Mouse (Mus musculus) heart, adult 2 months (tissue): ENCODE data around the gene Phkg1. TPM values are rescaled to one million over a fixed set of nuclear protein-coding genes. Genes with fewer than 3 reads are reported as not detected.

ENCODE experiments used
- DNase-seq, 2 experiments: peaks; one replicate each; pipeline ENCODE4 v3.0.0; 2021
- H3K27ac ChIP-seq: fragments of 200-600 bp; 2 replicates; pipeline ENCODE4 v1.8.1; 2022
- H3K27me3 ChIP-seq: fragments of 200-500 bp; 2 replicates; pipeline ENCODE4 v1.6.1; 2012; ENCODE audit warnings: mild to moderate bottlenecking, low read length, inconsistent platforms, mixed read lengths; ENCODE audit not compliant: control insufficient read depth, insufficient read depth
- H3K36me3 ChIP-seq: fragments of 200-500 bp; 2 replicates; pipeline ENCODE4 v1.6.1; 2012; ENCODE audit warnings: low read length, inconsistent platforms; ENCODE audit not compliant: control insufficient read depth, insufficient read depth
- H3K4me1 ChIP-seq: fragments of 200-500 bp; 2 replicates; pipeline ENCODE4 v1.6.1; 2011; ENCODE audit warnings: low read length; ENCODE audit not compliant: control insufficient read depth, insufficient read depth
- H3K4me3 ChIP-seq: fragments of 200-600 bp; 2 replicates; pipeline ENCODE4 v1.8.1; 2022
- H3K79me2 ChIP-seq: fragments of 200-500 bp; replicated peaks from 2 replicates; pipeline ENCODE4 v1.6.1; 2012; ENCODE audit warnings: mild to moderate bottlenecking, inconsistent platforms, low read length, moderate library complexity, mixed read lengths; ENCODE audit not compliant: control insufficient read depth, insufficient read depth
- H3K9ac ChIP-seq: fragments of 200-500 bp; 2 replicates; pipeline ENCODE4 v1.6.1; 2012; ENCODE audit warnings: low read depth, mild to moderate bottlenecking, control low read depth, inconsistent platforms, low read length, mixed read lengths
- CTCF ChIP-seq: fragments of 200-600 bp; IDR thresholded peaks from 2 replicates; pipeline ENCODE4 v1.8.1; 2022; ENCODE audit warnings: antibody characterized with exemption, mild to moderate bottlenecking, moderate library complexity
- EP300 ChIP-seq: fragments of 200-500 bp; IDR thresholded peaks from 2 replicates; pipeline ENCODE4 v1.6.1; 2011; ENCODE audit warnings: low read depth, low read length, control low read depth; ENCODE audit not compliant: insufficient read depth
- POLR2A ChIP-seq: fragments of 200-500 bp; IDR thresholded peaks from 2 replicates; pipeline ENCODE4 v1.6.1; 2011; ENCODE audit warnings: mild to moderate bottlenecking, low read depth, low read length, control low read depth; ENCODE audit not compliant: insufficient read depth
- WGBS: fragments of 180-500 bp; shearing (Covaris S2); methylation state at CpG from one replicate; pipeline ENCODE4 v1.1.7; 2018; 5-methylcytosine and 5-hydroxymethylcytosine counted together
- intact Hi-C: fragments of 180-260 bp; cut with DNase I; formaldehyde crosslinking; loops from one replicate; pipeline ENCODE4 v1.15.1; 2025
- polyA plus RNA-seq: library from polyadenylated mRNA; depleted of rRNA; stranded (reverse); fragments of >200 nt; gene quantifications from 2 replicates; pipeline ENCODE4 v1.2.3, GENCODE M21; 2012; rRNA removed
- total RNA-seq, 2 experiments: library from RNA; stranded (reverse); gene quantifications; 2 replicates each; pipeline ENCODE4 v1.2.3; 2021

Gene Phkg1
- total and polyA plus RNA-seq, 3 experiments: 15.5 to 39.8 (median 16.8) TPM

DNA sequence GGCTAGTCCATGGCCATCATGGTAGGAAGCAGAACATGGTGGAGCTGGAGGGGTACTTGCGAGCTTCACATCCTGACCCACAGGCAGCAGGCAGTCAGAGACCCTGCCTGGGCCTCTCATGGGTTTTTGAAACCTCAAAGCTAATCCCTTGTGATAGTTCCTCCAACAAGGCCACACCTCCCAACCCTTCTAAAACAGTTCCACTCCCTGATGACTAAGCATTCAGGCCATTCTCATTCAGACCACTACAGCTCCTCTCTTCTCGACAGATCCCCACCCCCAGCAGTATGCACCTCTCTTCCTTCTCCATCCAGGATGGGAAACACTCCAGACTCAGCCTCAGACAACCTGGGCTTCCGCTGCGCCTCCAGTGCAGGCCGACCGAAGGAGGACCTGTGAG lies 36.0 kb downstream of the Phkg1 start:
- TF ChIP-seq EP300 (no peak), POLR2A (no peak), CTCF (no peak)
- peaks cover 3% of the 10 kb centered on the region; the same call in 1 of the 2 replicates for H3K4me1 ChIP-seq
- no peak for DNase-seq
- H3K9ac ChIP-seq: no peak overlapping the region
- no peak overlapping the region for H3K27ac ChIP-seq
- intact Hi-C loops: no loop called here
- no peaks in the 10 kb centered on the region for H3K36me3 ChIP-seq
- H3K27me3 ChIP-seq: no peaks in the 10 kb centered on the region
- WGBS: 96% methylated on average over 6 of the region's 6 CpGs
- no peak overlapping the region for H3K4me3 ChIP-seq
- H3K79me2 ChIP-seq: no peaks in the 10 kb centered on the region

DNA sequence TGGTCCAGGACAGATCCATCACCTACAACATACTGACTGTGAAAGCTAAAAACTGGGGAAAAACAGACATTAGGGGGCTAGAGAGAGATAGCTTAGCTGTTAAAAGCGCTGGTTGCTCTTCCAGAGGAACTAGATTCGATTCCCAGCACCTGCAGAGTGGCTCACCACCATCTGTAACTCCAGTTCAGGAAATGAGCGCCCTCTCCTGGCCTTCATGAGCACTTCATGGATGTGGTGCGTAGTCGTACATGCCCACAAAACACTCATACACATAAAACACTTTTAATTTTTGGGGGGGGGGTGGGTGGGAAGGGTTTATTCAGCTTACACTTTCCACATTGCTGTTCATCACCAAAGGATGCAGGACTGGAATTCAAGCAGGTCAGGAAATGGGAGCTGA lies 41.9 kb downstream of the Phkg1 start:
- intact Hi-C loops: no loop called here
- Histone ChIP-seq H3K27me3 (no peaks in the 10 kb centered on the region), H3K27ac (no peak overlapping the region), H3K36me3 (no peaks in the 10 kb centered on the region), H3K4me1 (no peaks in the 10 kb centered on the region), H3K4me3 (no peak overlapping the region), H3K79me2 (no peaks in the 10 kb centered on the region), H3K9ac (no peak overlapping the region)
- 89% methylated on average over 5 of the region's 5 CpGs for WGBS
- peak; percentile 31 for TF ChIP-seq CTCF
- TF ChIP-seq POLR2A: no peak
- no peak for DNase-seq

DNA sequence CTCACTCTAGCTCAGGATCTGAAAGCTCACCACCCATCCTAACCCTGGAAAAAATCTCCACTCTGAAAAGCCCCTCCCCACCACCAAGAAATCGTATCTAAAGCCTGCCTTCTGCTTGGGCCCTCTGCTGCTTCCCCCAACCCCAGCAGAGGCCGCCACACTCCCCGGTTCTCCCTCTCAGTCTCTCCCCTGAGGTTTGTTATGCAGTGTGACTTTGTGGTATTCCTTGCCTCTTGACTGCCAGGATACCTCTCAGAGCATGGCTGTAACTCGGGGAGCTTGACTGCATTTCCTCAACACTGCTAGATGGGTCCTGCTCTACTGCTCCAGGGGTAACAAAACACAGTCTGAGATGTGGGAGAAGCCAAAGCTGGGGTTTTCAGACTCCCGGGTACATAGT lies 43.2 kb downstream of the Phkg1 start:
- Histone ChIP-seq H3K27ac (no peak overlapping the region), H3K36me3 (no peaks in the 10 kb centered on the region), H3K9ac (no peak overlapping the region), H3K27me3 (no peaks in the 10 kb centered on the region), H3K79me2 (no peaks in the 10 kb centered on the region), H3K4me1 (no peaks in the 10 kb centered on the region), H3K4me3 (no peak overlapping the region)
- 53% methylated on average over 5 of the region's 5 CpGs for WGBS
- intact Hi-C loops: no loop called here
- TF ChIP-seq POLR2A: no peak
- no peak for TF ChIP-seq EP300
- no peak for TF ChIP-seq CTCF
- no peak for DNase-seq

DNA sequence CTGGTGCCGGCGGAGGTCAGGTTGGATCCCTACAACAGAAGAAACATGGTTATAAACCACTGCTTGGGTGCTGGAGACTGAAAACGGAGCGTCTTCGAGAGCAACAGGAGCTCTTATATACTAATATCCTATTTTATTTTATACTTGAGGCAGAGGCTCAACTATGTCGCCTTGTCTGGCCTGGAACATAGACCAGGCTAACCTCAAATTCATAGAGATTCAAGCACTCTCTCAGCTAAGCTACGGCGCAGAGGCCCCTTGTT lies 50.9 kb downstream of the Phkg1 start:
- 33% methylated on average over 8 of the region's 8 CpGs for WGBS
- no peak for DNase-seq
- Histone ChIP-seq H3K9ac (0 out of 2 replicates have a peak overlapping the region, but pooled peaks have one; percentile 25), H3K4me1 (peaks cover 2% of the 10 kb centered on the region), H3K27ac (no peak overlapping the region; the same call in 1 of the 2 replicates), H3K79me2 (no peaks in the 10 kb centered on the region), H3K36me3 (peaks cover 7% of the 10 kb centered on the region), H3K27me3 (no peaks in the 10 kb centered on the region), H3K4me3 (peak overlapping the region; percentile 71)
- TF ChIP-seq POLR2A (no peak), EP300 (no peak), CTCF (no peak)
- intact Hi-C loops: no loop called here

DNA sequence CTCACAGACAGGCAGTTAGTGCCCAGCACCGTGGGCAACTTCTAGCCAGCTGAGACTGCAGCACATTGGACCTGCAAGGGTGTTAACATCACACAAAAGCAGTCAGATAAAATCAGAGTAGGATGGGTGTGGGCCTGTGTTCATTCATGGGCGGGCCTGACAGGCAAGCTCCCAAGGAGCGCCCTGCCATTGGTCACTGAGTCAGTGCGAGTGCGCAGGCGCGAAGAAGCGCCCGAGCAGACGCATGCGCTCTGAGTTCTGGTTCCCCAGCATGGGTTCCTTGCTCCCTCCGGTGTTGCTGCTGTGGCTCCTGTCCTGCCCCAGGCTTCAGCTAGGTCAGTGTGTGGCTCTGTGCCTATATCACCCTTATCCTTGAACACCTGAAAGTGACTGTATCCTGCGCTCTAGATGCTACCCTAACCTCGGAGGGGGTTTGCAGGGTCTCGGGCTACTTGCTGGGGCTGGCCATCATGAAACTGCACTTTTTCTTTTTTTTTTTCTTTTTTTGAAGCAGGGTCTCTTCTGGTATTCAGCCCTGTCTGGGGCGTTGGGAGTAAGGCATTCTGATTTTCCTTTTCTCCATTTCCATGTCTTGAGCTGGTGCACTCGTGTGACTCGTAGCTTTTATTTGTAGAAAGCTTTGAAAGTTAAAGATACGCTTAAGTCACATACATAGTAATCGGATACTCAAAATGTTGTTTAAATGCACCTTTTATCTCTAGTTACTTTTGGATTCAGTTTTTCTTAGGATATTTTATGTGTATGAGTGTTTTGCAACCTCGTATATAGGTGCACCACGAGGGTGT lies 51.4 kb downstream of the Phkg1 start, which contains the start of gene Sumf2:
TSS of gene Sumf2 (plus strand) at position 235 of the 806 bp plus-strand sequence.
- intact Hi-C loops: no loop called here
- 5% methylated on average over 22 of the region's 22 CpGs for WGBS
- no peaks in the 10 kb centered on the region for H3K27me3 ChIP-seq
- peak within 1 kb of the TSS; percentile 68 for H3K27ac ChIP-seq
- TF ChIP-seq CTCF: peak; percentile 33
- TF ChIP-seq EP300: peak; percentile 84
- TF ChIP-seq POLR2A: peak; percentile 97
- peaks cover 2% of the 10 kb centered on the region for H3K4me1 ChIP-seq
- H3K4me3 ChIP-seq: peak within 1 kb of the TSS; percentile 71
- no peaks in the 10 kb centered on the region for H3K79me2 ChIP-seq
- H3K36me3 ChIP-seq: peaks cover 7% of the 10 kb centered on the region
- H3K9ac ChIP-seq: peak within 1 kb of the TSS; percentile 83
- peak; percentile 96 to 97 for DNase-seq

DNA sequence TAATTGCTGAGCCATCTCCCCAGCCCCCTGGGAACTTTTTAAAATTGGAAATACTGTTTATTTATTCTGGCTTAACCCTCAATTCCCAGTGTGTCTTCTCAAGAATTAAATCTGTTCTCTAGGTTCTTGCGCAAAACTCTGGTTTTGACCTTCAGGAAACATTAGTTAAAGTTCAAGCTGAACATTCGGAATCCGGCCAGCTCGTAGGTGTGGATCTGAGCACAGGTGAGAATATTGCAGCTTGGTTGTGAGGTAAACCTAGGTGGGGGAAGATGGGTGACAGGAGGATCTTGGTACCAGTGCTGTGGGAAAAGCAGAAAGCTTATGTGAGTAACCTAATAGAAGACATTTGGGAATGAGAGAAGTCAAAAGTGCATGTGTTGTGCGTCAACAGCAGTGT lies 53.5 kb downstream of the Phkg1 start:
- 90% methylated on average over 5 of the region's 5 CpGs for WGBS
- Histone ChIP-seq H3K4me3 (no peak overlapping the region), H3K4me1 (peaks cover 2% of the 10 kb centered on the region), H3K79me2 (no peaks in the 10 kb centered on the region), H3K9ac (no peak overlapping the region), H3K36me3 (peaks cover 7% of the 10 kb centered on the region), H3K27me3 (no peaks in the 10 kb centered on the region), H3K27ac (no peak overlapping the region)
- TF ChIP-seq POLR2A: no peak
- TF ChIP-seq EP300: no peak
- no peak for TF ChIP-seq CTCF
- DNase-seq: no peak
- intact Hi-C loops: no loop called here

Other genes with a start within 250 kb of the Phkg1 start
- 1 to 10 TPM; 2.5 to 3.1 TPM for gene Zfp11, start 228.4 kb downstream of the Phkg1 start, total RNA-seq
- gene Zfp11, start 228.4 kb downstream of the Phkg1 start, polyA plus RNA-seq: 1.7 and 4.0 TPM in 2 replicates
- gene Sept14, start 190.0 kb downstream of the Phkg1 start, total RNA-seq: not detected
- gene Sept14, start 190.0 kb downstream of the Phkg1 start, polyA plus RNA-seq: not detected in 2 replicates
- gene Mrps17, start 183.1 kb downstream of the Phkg1 start, total RNA-seq: 10 to 100 TPM; 76.8 to 86.4 TPM
- 107 and 130 TPM in 2 replicates for gene Mrps17, start 183.1 kb downstream of the Phkg1 start, polyA plus RNA-seq
- gene Nipsnap2, start 173.5 kb downstream of the Phkg1 start, total RNA-seq: 100 to 1,000 TPM; 785 to 948 TPM
- gene Nipsnap2, start 173.5 kb downstream of the Phkg1 start, polyA plus RNA-seq: 462 and 670 TPM in 2 replicates
- gene Psph, start 111.1 kb downstream of the Phkg1 start, total RNA-seq: 1 to 10 TPM; 6.0 to 8.7 TPM
- gene Psph, start 111.1 kb downstream of the Phkg1 start, polyA plus RNA-seq: 7.7 and 11.4 TPM in 2 replicates
- 10 to 100 TPM in 1 of 2 experiments, 1 to 10 TPM in 1; 9.1 to 10.9 TPM for gene Sumf2, start 51.6 kb downstream of the Phkg1 start, total RNA-seq
- 6.2 and 7.0 TPM in 2 replicates for gene Sumf2, start 51.6 kb downstream of the Phkg1 start, polyA plus RNA-seq
- gene Chchd2, start 11.1 kb downstream of the Phkg1 start, total RNA-seq: 1,000 to 10,000 TPM; 1,016 to 1,153 TPM
- gene Chchd2, start 11.1 kb downstream of the Phkg1 start, polyA plus RNA-seq: 778 and 988 TPM in 2 replicates
- under 1 TPM; 0.26 to 0.55 TPM for gene Zbed5, start 2.8 kb downstream of the Phkg1 start, total RNA-seq
- gene Zbed5, start 2.8 kb downstream of the Phkg1 start, polyA plus RNA-seq: 0.33 and 0.85 TPM in 2 replicates
- 1 to 10 TPM in 1 of 2 experiments, under 1 TPM in 1; 0.44 to 1.5 TPM for gene Nupr1l, start 10.0 kb upstream of the Phkg1 start, total RNA-seq
- gene Nupr1l, start 10.0 kb upstream of the Phkg1 start, polyA plus RNA-seq: 1.7 and 2.0 TPM in 2 replicates
- gene Vkorc1l1, start 43.4 kb upstream of the Phkg1 start, total RNA-seq: 10 to 100 TPM; 14.3 to 17.9 TPM
- gene Vkorc1l1, start 43.4 kb upstream of the Phkg1 start, polyA plus RNA-seq: 12.4 and 18.3 TPM in 2 replicates
- gene Gusb, start 104.5 kb upstream of the Phkg1 start, total RNA-seq: 10 to 100 TPM; 12.8 to 13.0 TPM
- 17.9 and 25.3 TPM in 2 replicates for gene Gusb, start 104.5 kb upstream of the Phkg1 start, polyA plus RNA-seq
- 1 to 10 TPM; 3.2 to 4.6 TPM for gene Asl, start 130.7 kb upstream of the Phkg1 start, total RNA-seq
- gene Asl, start 130.7 kb upstream of the Phkg1 start, polyA plus RNA-seq: 5.9 and 6.5 TPM in 2 replicates
- gene Crcp, start 130.7 kb upstream of the Phkg1 start, total RNA-seq: 10 to 100 TPM in 1 of 2 experiments, 1 to 10 TPM in 1; 9.3 to 11.2 TPM
- gene Crcp, start 130.7 kb upstream of the Phkg1 start, polyA plus RNA-seq: 9.5 and 10.3 TPM in 2 replicates
- 1 to 10 TPM; 7.4 to 9.4 TPM for gene Tpst1, start 174.8 kb upstream of the Phkg1 start, total RNA-seq
- gene Tpst1, start 174.8 kb upstream of the Phkg1 start, polyA plus RNA-seq: 10.1 and 12.6 TPM in 2 replicates
- 1 to 10 TPM; 1.5 to 3.7 TPM for gene Kctd7, start 246.3 kb upstream of the Phkg1 start, total RNA-seq
- 2.5 and 3.1 TPM in 2 replicates for gene Kctd7, start 246.3 kb upstream of the Phkg1 start, polyA plus RNA-seq